Mouse (Mus musculus): Measurements from ENCODE around the gene Coq8b. TPM values are rescaled to one million over a fixed set of nuclear protein-coding genes. Genes with fewer than 3 reads are reported as not detected.

Coq8b gene
- 13.3 and 19.1 TPM in 2 replicates for polyA plus RNA-seq (2012; ENCODE audit: insufficient read depth, insufficient read length, missing spikeins)

- peak within 1 kb of the TSS; percentile 60 for H3K27ac ChIP-seq (replicated peaks; ENCODE audit: low read depth, low read length)
These were observed at the start of gene Coq8b for GRCm38 (mm10) chr7:27232781-27233281. Gene Coq8b, plus strand, starts transcription at chr7:27233023.

DNA sequence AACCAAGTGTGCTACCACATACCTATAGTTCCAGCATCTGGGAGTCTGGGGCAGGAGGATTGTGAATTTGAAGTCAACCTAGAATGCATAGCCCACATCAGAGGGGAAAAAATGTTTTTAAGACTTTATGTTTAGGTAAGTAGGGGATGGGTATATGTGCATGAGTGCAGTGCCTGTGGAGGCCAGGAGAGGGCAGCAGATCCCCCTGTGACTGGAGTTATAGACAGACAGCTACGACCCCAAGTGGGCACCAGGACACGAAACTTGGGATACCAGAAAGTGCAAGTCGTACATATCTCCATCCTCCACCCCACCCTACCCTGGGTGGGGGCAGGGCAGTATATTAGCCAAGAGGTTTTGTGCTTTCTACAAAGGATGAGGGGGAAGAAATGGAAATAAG, 47.9 kb upstream of the Coq8b start:
- H3K4me3 ChIP-seq (ENCODE audit: insufficient read depth, low read depth, low read length), result no peak overlapping the region
- H3K4me1 ChIP-seq (ENCODE audit: control insufficient read depth, insufficient read depth, insufficient read length, low read length), result peaks cover 4% of the 10 kb centered on the region; the same call in 1 of the 2 replicates
- no peak overlapping the region for H3K27ac ChIP-seq (replicated peaks; ENCODE audit: low read depth, low read length)

More at GRCm38 (mm10) chr7:27232781-27233281, at the start of gene Coq8b:
- Histone ChIP-seq H3K4me1 (ENCODE audit: control insufficient read depth, insufficient read depth, insufficient read length, low read length) (peaks cover 4% of the 10 kb centered on the region; the same call in 1 of the 2 replicates), H3K4me3 (ENCODE audit: insufficient read depth, low read depth, low read length) (peak within 1 kb of the TSS; percentile 74)

- Histone ChIP-seq H3K27ac (replicated peaks; ENCODE audit: low read depth, low read length) (no peak overlapping the region), H3K4me3 (ENCODE audit: insufficient read depth, low read depth, low read length) (no peak overlapping the region), H3K4me1 (ENCODE audit: control insufficient read depth, insufficient read depth, insufficient read length, low read length) (no peaks in the 10 kb centered on the region)
These were observed 46.8 kb upstream of the Coq8b start for GRCm38 (mm10) chr7:27185986-27186385.

DNA sequence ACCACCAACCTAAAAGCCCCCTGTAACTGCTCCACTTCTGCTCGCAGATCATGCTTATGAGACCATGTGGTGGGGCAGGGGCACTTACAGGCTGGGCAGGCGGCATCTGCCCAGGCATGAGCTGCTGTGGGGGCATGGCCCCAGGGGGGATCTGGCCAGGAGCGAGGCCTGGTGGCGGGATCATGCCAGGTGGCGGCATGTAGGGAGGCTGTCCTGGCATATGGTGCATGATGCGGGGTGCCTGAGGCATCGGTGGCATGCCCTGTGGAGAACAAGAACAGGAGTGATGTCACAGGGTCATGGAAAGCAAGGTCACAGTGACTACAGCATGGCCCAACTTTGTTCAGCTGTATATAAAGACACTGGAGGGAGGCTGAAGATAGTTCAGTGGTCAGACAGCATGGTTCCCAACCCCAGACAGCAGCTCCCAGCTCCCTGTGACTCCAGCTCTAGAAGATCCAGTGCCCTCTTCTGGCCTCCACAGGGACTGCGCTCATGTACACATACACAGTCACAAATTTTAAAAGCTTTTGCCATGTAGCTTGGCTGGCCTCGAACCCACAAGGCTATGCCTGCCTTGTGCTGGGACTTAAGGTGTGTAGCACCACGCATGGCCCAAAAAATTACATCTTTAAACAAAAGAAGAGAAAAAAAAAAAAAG, 43.4 kb upstream of the Coq8b start:
- no peaks in the 10 kb centered on the region for H3K4me1 ChIP-seq (ENCODE audit: control insufficient read depth, insufficient read depth, insufficient read length, low read length)

GRCm38 (mm10) chr7:27192434-27192833, 40.4 kb upstream of the Coq8b start:
- Histone ChIP-seq H3K4me1 (ENCODE audit: control insufficient read depth, insufficient read depth, insufficient read length, low read length) (peaks cover 3% of the 10 kb centered on the region; the same call in 1 of the 2 replicates), H3K27ac (replicated peaks; ENCODE audit: low read depth, low read length) (no peak overlapping the region), H3K4me3 (ENCODE audit: insufficient read depth, low read depth, low read length) (no peak overlapping the region)

More for the DNA sequence above, 43.4 kb upstream of the Coq8b start:
- Histone ChIP-seq H3K4me3 (ENCODE audit: insufficient read depth, low read depth, low read length) (no peak overlapping the region), H3K27ac (replicated peaks; ENCODE audit: low read depth, low read length) (no peak overlapping the region)

- Histone ChIP-seq H3K27ac (replicated peaks; ENCODE audit: low read depth, low read length) (no peak overlapping the region), H3K4me3 (ENCODE audit: insufficient read depth, low read depth, low read length) (no peak overlapping the region)
These were observed 39.1 kb upstream of the Coq8b start for GRCm38 (mm10) chr7:27193731-27194130.

GRCm38 (mm10) chr7:27195681-27196611, 36.9 kb upstream of the Coq8b start, which contains the start of the genes BC024978 and Snrpa:
Gene BC024978, plus strand, starts transcription at chr7:27195781.
Gene Snrpa, minus strand, starts transcription at chr7:27196271.
- Histone ChIP-seq H3K27ac (replicated peaks; ENCODE audit: low read depth, low read length) (peak within 1 kb of the TSS; percentile 94), H3K4me3 (ENCODE audit: insufficient read depth, low read depth, low read length) (peak within 1 kb of the TSS; percentile 85), H3K4me1 (ENCODE audit: control insufficient read depth, insufficient read depth, insufficient read length, low read length) (peaks cover 3% of the 10 kb centered on the region; the same call in 1 of the 2 replicates)

More at GRCm38 (mm10) chr7:27193731-27194130, 39.1 kb upstream of the Coq8b start:
- peaks cover 3% of the 10 kb centered on the region; the same call in 1 of the 2 replicates for H3K4me1 ChIP-seq (ENCODE audit: control insufficient read depth, insufficient read depth, insufficient read length, low read length)

DNA sequence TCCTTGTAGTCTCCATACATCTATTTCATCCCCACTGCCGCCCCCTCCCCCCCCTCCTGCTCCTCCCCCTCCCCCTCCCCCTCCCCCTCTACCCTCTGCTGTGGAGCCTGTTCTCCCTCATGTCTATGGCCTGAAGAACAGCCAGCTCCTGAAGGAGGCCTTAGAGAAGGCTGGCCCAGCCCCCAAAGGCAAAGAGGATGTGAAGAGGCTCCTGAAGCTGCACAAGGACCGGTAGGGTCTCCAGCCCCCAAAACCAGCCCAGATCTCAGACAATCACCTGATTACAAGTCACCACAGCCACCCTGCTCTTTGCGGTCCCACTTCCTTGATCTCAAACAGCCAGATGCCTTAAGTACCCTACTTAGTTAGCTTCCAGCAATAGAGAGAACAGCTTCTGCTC, 35.7 kb upstream of the Coq8b start:
- Histone ChIP-seq H3K4me3 (ENCODE audit: insufficient read depth, low read depth, low read length) (no peak overlapping the region), H3K27ac (replicated peaks; ENCODE audit: low read depth, low read length) (peak overlapping the region; percentile 66), H3K4me1 (ENCODE audit: control insufficient read depth, insufficient read depth, insufficient read length, low read length) (peaks cover 3% of the 10 kb centered on the region; the same call in 1 of the 2 replicates)

DNA sequence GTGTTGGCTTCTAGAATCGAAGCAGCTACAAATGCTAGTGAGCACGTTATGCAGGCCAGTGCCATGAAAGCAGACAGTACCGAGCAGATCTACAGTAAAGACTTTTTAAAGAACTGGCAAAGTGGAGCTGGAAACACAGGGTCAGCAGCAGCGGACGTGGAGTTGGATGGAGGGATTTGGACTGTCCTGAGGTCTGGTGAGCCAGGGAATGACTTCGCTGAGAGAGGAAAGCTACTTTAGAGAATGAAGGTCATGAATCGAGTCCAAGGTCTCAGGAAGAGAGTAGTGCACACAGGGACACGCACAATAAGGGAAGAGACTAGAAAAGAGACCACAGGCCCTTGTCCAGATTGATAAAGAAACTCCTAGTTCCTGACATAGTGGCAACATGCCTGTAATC, 35.2 kb upstream of the Coq8b start:
- H3K27ac ChIP-seq (replicated peaks; ENCODE audit: low read depth, low read length), result peak overlapping the region; percentile 66
- no peak overlapping the region for H3K4me3 ChIP-seq (ENCODE audit: insufficient read depth, low read depth, low read length)
- peaks cover 3% of the 10 kb centered on the region; the same call in 1 of the 2 replicates for H3K4me1 ChIP-seq (ENCODE audit: control insufficient read depth, insufficient read depth, insufficient read length, low read length)

DNA sequence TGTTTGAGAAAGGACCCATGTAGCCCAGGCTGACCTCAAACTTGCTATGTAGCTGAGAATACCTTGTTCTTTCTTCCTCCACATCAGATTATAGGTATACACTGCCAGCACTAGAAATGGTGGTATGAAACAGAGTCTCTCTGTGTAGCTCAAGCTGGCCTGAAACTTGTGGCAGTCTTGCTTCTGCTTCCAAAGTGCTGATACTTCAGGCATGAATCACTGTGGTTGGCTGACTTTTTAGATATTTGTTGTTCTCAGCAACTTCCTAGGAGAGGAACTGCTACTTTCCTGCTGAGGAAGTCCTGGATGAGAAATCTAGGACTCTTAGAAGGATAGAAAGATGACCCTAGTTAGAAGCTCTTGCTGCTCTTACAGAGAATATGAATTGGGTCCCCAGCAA, 34.5 kb upstream of the Coq8b start:
- Histone ChIP-seq H3K4me1 (ENCODE audit: control insufficient read depth, insufficient read depth, insufficient read length, low read length) (peaks cover 3% of the 10 kb centered on the region; the same call in 1 of the 2 replicates), H3K27ac (replicated peaks; ENCODE audit: low read depth, low read length) (peak overlapping the region; percentile 66), H3K4me3 (ENCODE audit: insufficient read depth, low read depth, low read length) (no peak overlapping the region)

DNA sequence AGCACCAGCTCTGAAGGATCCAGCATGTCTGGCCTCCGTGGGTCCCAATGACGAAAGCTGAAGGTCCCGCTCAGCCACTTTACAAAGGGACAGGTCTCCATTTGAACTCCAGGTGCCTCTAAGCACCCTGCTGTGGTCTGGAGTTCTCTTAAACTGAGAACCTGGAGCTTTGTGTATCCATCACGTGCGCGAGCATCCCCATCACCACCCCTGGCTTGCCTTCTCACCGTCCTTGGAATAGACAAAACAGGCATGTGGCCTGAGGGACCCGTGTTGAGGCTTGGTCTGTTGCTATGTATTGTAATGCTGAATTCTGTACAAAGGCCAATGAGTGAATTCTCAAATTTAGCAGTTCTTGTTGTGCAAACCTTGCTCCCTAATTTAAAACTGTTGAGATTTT, 34.0 kb upstream of the Coq8b start:
- peaks cover 3% of the 10 kb centered on the region; the same call in 1 of the 2 replicates for H3K4me1 ChIP-seq (ENCODE audit: control insufficient read depth, insufficient read depth, insufficient read length, low read length)
- H3K27ac ChIP-seq (replicated peaks; ENCODE audit: low read depth, low read length), result peak overlapping the region; percentile 50
- H3K4me3 ChIP-seq (ENCODE audit: insufficient read depth, low read depth, low read length), result no peak overlapping the region

DNA sequence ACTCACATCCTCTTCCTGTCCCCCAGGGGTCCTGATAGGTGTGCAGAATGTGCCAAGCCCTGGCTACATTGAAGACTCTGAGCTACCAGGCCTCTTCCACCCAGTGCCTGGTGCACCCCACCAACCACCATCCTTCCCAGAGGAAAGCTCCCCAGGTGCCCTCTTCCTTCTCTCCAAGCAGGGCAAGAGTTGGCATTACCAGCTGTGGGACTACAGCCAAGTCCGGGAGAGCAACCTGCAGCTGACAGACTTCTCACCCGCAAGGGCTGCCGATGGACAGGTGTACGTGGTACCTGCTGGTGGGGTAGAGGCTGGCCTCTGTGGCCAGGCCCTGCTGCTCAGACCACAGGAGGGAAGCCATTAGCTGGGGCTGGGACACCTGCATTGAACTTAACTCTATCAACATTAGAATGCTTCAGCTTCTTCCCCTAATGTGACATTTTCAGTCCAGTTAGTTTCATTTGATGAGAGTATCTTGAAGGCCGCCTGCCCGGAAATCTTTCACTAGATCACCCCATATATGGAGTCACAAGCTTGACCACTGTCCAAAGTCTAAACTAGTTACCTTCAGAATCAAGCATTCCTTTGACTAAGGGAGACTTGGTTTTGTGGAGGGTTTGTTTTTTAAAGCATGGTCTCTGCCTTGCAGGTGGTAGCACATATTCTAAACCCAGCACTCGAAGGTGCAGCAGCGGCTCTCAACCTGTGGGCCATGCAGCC, 28.9 kb upstream of the Coq8b start:
- Histone ChIP-seq H3K4me1 (ENCODE audit: control insufficient read depth, insufficient read depth, insufficient read length, low read length) (no peaks in the 10 kb centered on the region), H3K4me3 (ENCODE audit: insufficient read depth, low read depth, low read length) (no peak overlapping the region), H3K27ac (replicated peaks; ENCODE audit: low read depth, low read length) (no peak overlapping the region)

- H3K27ac ChIP-seq (replicated peaks; ENCODE audit: low read depth, low read length), result no peak overlapping the region
- no peaks in the 10 kb centered on the region for H3K4me1 ChIP-seq (ENCODE audit: control insufficient read depth, insufficient read depth, insufficient read length, low read length)
- no peak overlapping the region for H3K4me3 ChIP-seq (ENCODE audit: insufficient read depth, low read depth, low read length)
These were observed 20.2 kb upstream of the Coq8b start for GRCm38 (mm10) chr7:27212626-27213025.

- no peak overlapping the region for H3K4me3 ChIP-seq (ENCODE audit: insufficient read depth, low read depth, low read length)
- peak overlapping the region; percentile 62 for H3K27ac ChIP-seq (replicated peaks; ENCODE audit: low read depth, low read length)
- peaks cover 3% of the 10 kb centered on the region; the same call in 1 of the 2 replicates for H3K4me1 ChIP-seq (ENCODE audit: control insufficient read depth, insufficient read depth, insufficient read length, low read length)
These were observed 14.2 kb upstream of the Coq8b start for GRCm38 (mm10) chr7:27218586-27218985.

All from brown adipose tissue, adult 24 weeks (tissue).